Mouse (Mus musculus): ENCODE data around the gene Fbxo34. TPM values are rescaled to one million over a fixed set of nuclear protein-coding genes. Genes with fewer than 3 reads are reported as not detected.

The Fbxo34 gene
- polyA plus RNA-seq, 1 experiment, result 30.8 TPM

DNA sequence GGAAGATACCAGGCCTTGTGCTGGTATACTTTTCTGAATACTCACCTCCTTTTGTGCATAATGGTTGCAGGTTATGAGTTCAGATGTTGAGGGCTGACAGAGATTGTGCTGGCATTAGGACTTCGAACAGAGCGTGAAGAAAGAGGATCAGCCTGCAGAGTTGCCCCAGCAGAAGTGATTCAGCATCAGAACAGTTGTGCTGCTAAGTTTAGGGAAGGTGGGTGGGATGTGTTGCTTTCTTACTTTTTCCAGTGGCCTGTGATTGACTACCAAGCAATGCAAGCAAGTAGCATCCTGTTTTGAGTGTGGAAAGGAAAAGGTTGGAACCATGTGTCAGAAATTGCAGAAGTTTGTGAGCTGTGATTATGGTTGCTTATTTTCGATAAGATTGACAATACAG is 63.4 kb downstream of the Fbxo34 start:
- no peak for DNase-seq
- H3K4me3 ChIP-seq (replicated peaks; ENCODE audit: insufficient read depth, low read depth, low read length), result no peak overlapping the region
- no peak overlapping the region for H3K27ac ChIP-seq (ENCODE audit: insufficient read depth, low read length)
- 95% methylated on average over 3 of the region's 3 CpGs for WGBS
- TF ChIP-seq POLR2A (IDR thresholded peaks at IDR 0.05; ENCODE audit: borderline replicate concordance, insufficient read depth, low read length) (no peak), CTCF (IDR thresholded peaks at IDR 0.05; ENCODE audit: borderline replicate concordance, insufficient read depth, low read depth, low read length) (no peak)
- H3K4me1 ChIP-seq (ENCODE audit: control insufficient read depth, insufficient read depth, low read length), result peaks cover 13% of the 10 kb centered on the region
- H3K27me3 ChIP-seq (ENCODE audit: control insufficient read depth, insufficient read depth, low read length), result no peaks in the 10 kb centered on the region

DNA sequence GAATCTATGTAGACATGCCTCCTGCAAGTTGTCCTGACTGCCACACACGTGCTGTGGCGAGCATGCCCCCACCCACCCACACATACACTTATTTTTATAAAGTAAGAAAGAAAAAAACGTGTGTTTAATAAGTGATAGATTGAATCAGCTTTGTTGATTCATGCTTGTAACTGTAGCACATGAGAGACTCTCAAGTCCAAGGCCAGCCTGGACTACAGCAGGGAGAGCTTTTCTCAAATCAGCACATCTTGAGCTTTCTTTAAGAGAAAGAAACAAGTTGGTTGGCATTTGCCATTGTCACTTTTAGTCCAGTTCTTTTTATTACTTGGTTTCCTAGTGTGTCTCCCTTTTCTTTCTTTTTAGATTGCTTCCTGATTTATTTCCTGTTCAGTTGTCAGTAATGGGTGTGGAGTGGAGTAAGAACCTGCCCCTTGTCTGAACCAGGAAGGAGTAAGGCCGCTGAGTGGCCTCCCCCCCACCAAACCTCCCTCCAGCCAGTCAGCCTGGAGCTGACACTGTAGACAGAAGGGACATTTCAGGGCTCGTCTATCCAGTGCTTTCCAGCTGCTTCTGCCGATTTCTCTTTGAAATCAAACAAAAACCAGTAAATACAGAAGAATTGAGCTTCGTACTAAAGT is 64.7 kb downstream of the Fbxo34 start:
- no peak overlapping the region for H3K27ac ChIP-seq (ENCODE audit: insufficient read depth, low read length)
- no peak overlapping the region for H3K4me3 ChIP-seq (replicated peaks; ENCODE audit: insufficient read depth, low read depth, low read length)
- no peak for DNase-seq
- 64% methylated on average over 7 of the region's 7 CpGs for WGBS
- peaks cover 13% of the 10 kb centered on the region for H3K4me1 ChIP-seq (ENCODE audit: control insufficient read depth, insufficient read depth, low read length)
- no peak for TF ChIP-seq POLR2A (IDR thresholded peaks at IDR 0.05; ENCODE audit: borderline replicate concordance, insufficient read depth, low read length)
- TF ChIP-seq CTCF (IDR thresholded peaks at IDR 0.05; ENCODE audit: borderline replicate concordance, insufficient read depth, low read depth, low read length), result no peak
- H3K27me3 ChIP-seq (ENCODE audit: control insufficient read depth, insufficient read depth, low read length), result no peaks in the 10 kb centered on the region

DNA sequence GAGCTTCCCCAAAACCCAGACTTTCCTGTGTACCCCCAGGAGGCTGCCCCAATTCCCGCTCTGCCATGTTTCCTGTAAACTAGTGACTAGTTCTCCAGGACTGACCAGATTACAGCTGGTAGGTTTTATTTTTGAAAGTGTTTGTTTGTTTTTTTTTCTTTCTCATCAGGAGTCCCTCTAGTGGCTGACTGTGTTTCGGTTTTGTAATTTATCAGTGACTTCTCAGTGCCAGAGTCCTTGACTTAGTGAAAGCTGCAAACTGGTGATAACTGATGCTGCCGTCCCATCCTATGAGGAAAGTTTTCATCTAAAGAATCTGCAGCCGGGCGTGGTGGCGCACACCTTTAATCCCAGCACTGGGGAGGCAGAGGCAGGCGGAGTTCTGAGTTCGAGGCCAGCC is 65.4 kb downstream of the Fbxo34 start:
- 87% methylated on average over 8 of the region's 8 CpGs for WGBS
- H3K27ac ChIP-seq (ENCODE audit: insufficient read depth, low read length), result no peak overlapping the region
- DNase-seq, result no peak
- no peak for TF ChIP-seq POLR2A (IDR thresholded peaks at IDR 0.05; ENCODE audit: borderline replicate concordance, insufficient read depth, low read length)
- no peak for TF ChIP-seq CTCF (IDR thresholded peaks at IDR 0.05; ENCODE audit: borderline replicate concordance, insufficient read depth, low read depth, low read length)
- H3K27me3 ChIP-seq (ENCODE audit: control insufficient read depth, insufficient read depth, low read length), result no peaks in the 10 kb centered on the region
- peaks cover 13% of the 10 kb centered on the region for H3K4me1 ChIP-seq (ENCODE audit: control insufficient read depth, insufficient read depth, low read length)
- H3K4me3 ChIP-seq (replicated peaks; ENCODE audit: insufficient read depth, low read depth, low read length), result no peak overlapping the region

DNA sequence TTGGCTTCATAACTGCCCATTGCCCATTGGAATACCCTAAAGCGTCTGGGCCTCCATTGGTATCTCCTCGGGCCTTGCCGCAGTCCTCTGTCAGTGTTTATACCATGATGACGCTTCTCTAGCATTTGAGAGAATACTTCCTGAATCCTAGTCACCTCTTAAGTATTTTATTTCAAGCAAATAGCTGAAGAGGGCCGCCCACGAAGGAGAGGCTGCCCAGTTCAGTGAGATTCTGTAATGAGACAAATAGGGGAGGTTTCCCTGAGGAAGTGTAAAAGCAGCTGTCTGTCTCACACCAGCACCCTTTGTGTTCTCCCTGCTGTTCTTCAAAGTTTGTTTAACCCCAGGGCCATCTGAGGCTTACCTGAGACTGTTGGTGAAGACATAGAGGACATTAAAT is 66.5 kb downstream of the Fbxo34 start:
- WGBS, result 90% methylated on average over 6 of the region's 6 CpGs
- Histone ChIP-seq H3K27ac (ENCODE audit: insufficient read depth, low read length) (no peak overlapping the region), H3K4me1 (ENCODE audit: control insufficient read depth, insufficient read depth, low read length) (peaks cover 13% of the 10 kb centered on the region), H3K27me3 (ENCODE audit: control insufficient read depth, insufficient read depth, low read length) (no peaks in the 10 kb centered on the region), H3K4me3 (replicated peaks; ENCODE audit: insufficient read depth, low read depth, low read length) (no peak overlapping the region)
- no peak for DNase-seq
- TF ChIP-seq CTCF (IDR thresholded peaks at IDR 0.05; ENCODE audit: borderline replicate concordance, insufficient read depth, low read depth, low read length), result no peak
- no peak for TF ChIP-seq POLR2A (IDR thresholded peaks at IDR 0.05; ENCODE audit: borderline replicate concordance, insufficient read depth, low read length)

DNA sequence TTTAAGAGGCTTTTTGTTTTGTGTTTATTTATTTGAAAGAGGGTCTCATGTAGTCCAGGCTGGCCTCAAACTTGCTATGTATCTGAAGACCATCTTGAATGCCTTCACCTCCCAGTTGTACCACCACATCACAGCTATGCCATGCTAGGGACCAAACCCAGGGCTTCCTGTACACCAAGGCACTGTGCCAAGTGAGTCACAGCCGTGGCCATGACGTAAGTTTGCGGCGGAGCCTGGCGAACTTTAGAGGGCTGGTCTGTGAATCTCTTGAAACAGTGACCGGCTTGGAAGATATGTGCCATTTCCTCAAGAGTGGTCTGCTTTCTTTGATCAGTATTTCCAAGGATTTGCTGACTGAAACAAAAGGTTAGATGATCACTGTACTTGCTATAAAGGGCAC is 68.4 kb downstream of the Fbxo34 start:
- no peak for TF ChIP-seq POLR2A (IDR thresholded peaks at IDR 0.05; ENCODE audit: borderline replicate concordance, insufficient read depth, low read length)
- TF ChIP-seq CTCF (IDR thresholded peaks at IDR 0.05; ENCODE audit: borderline replicate concordance, insufficient read depth, low read depth, low read length), result no peak
- 73% methylated on average over 6 of the region's 6 CpGs for WGBS
- Histone ChIP-seq H3K4me3 (replicated peaks; ENCODE audit: insufficient read depth, low read depth, low read length) (no peak overlapping the region), H3K4me1 (ENCODE audit: control insufficient read depth, insufficient read depth, low read length) (peaks cover 11% of the 10 kb centered on the region), H3K27ac (ENCODE audit: insufficient read depth, low read length) (no peak overlapping the region), H3K27me3 (ENCODE audit: control insufficient read depth, insufficient read depth, low read length) (no peaks in the 10 kb centered on the region)
- peak; percentile 33 to 42 for DNase-seq

DNA sequence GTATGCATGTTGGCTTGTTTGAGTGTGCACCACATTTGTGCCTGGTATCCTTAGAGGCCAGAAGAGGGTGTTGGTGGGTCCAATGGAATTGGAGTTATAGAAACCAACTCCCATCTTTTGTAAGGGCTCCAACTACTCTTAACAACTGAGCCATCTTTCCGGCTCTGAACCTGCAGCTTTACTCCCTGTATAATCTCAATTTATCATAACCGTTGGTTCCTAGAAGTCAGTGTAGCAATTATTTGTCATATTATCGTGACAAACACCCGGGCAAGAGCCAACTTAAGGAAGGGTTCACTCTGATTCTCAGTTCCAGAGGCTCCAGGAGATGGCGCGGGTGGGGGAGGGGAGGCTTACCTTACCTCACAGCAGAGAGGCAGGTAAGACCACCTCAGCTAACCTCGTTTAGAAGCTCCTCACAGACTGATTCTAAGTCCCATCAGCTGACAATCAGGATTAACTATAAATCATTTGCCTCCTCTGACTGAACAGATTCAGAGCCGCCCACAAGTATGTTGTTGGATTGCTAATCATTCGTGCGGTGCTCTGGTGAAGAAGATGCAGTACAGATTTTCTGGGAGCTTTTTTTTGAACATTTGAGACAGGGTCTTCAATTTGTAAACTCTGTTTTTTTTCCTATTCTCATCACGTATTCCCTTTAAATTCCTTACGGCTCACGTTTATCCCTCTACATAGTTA is 70.7 kb downstream of the Fbxo34 start:
- Histone ChIP-seq H3K4me1 (ENCODE audit: control insufficient read depth, insufficient read depth, low read length) (peaks cover 14% of the 10 kb centered on the region), H3K27ac (ENCODE audit: insufficient read depth, low read length) (no peak overlapping the region), H3K27me3 (ENCODE audit: control insufficient read depth, insufficient read depth, low read length) (no peaks in the 10 kb centered on the region), H3K4me3 (replicated peaks; ENCODE audit: insufficient read depth, low read depth, low read length) (no peak overlapping the region)
- DNase-seq, result no peak
- no peak for TF ChIP-seq CTCF (IDR thresholded peaks at IDR 0.05; ENCODE audit: borderline replicate concordance, insufficient read depth, low read depth, low read length)
- no peak for TF ChIP-seq POLR2A (IDR thresholded peaks at IDR 0.05; ENCODE audit: borderline replicate concordance, insufficient read depth, low read length)
- WGBS, result 89% methylated on average over 13 of the region's 13 CpGs

DNA sequence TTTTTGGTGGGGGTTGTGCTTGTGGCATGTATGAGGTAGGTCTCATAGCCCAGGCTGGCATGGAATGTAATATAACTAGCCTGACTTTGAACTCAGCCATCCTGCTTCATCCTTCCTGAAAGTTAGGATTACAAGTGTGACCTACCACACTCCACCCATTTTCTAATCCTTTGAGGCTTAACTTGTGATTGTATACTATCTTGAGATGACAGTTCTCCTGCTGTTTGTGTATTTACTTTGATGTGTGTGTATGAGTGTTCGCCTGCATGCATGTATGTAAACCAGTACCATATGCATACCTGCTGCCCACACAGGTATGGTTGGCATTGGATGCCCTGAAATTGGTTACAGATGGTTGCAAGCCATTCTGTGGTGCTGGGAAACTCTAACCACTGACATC is 71.4 kb downstream of the Fbxo34 start:
- TF ChIP-seq CTCF (IDR thresholded peaks at IDR 0.05; ENCODE audit: borderline replicate concordance, insufficient read depth, low read depth, low read length) (no peak), POLR2A (IDR thresholded peaks at IDR 0.05; ENCODE audit: borderline replicate concordance, insufficient read depth, low read length) (no peak)
- Histone ChIP-seq H3K4me1 (ENCODE audit: control insufficient read depth, insufficient read depth, low read length) (peaks cover 14% of the 10 kb centered on the region), H3K4me3 (replicated peaks; ENCODE audit: insufficient read depth, low read depth, low read length) (no peak overlapping the region), H3K27me3 (ENCODE audit: control insufficient read depth, insufficient read depth, low read length) (no peaks in the 10 kb centered on the region), H3K27ac (ENCODE audit: insufficient read depth, low read length) (no peak overlapping the region)
- DNase-seq, result no peak
- 93% methylated on average over 1 of the region's 1 CpGs for WGBS

DNA sequence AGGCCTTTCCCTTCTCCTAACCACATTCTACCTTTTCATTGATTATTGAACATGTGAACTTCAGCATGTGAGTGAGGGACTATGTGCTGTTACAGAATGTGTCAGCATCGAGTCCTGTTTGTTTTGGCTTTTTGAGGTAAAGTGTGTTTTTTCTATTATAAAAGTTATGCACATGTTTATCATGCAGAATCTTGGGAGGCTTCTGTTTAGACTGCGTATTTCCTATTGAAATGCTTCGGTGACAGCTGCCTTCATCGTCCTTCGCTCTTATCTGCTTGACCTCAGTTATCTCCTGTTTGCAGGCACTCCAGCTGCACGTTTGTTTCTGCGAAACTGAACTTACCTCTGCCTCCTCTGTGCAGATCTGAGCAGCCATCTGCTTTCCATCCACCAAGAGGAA is 72.1 kb downstream of the Fbxo34 start:
- Histone ChIP-seq H3K27ac (ENCODE audit: insufficient read depth, low read length) (no peak overlapping the region), H3K4me3 (replicated peaks; ENCODE audit: insufficient read depth, low read depth, low read length) (no peak overlapping the region), H3K4me1 (ENCODE audit: control insufficient read depth, insufficient read depth, low read length) (peaks cover 14% of the 10 kb centered on the region), H3K27me3 (ENCODE audit: control insufficient read depth, insufficient read depth, low read length) (no peaks in the 10 kb centered on the region)
- TF ChIP-seq CTCF (IDR thresholded peaks at IDR 0.05; ENCODE audit: borderline replicate concordance, insufficient read depth, low read depth, low read length) (no peak), POLR2A (IDR thresholded peaks at IDR 0.05; ENCODE audit: borderline replicate concordance, insufficient read depth, low read length) (no peak)
- no peak for DNase-seq
- 94% methylated on average over 7 of the region's 7 CpGs for WGBS

All from cerebellum, adult 2 months (tissue).